Mouse (Mus musculus) brown adipose tissue, adult 24 weeks (tissue): ENCODE results near the gene Gab1. TPM values are rescaled to one million over a fixed set of nuclear protein-coding genes. Genes with fewer than 3 reads are reported as not detected.

Experiments used
- H3K27ac ChIP-seq: fragments of 200-500 bp; replicated peaks from 2 replicates; pipeline ENCODE4 v1.5.1; 2012; ENCODE audit warnings: low read depth, mild to moderate bottlenecking, low read length
- H3K4me1 ChIP-seq: fragments of 200-500 bp; 2 replicates; pipeline ENCODE4 v1.6.1; 2012; ENCODE audit warnings: low read length, mixed read lengths; ENCODE audit not compliant: control insufficient read depth, insufficient read depth, insufficient read length
- H3K4me3 ChIP-seq: fragments of 200-500 bp; 2 replicates; pipeline ENCODE4 v1.5.1; 2012; ENCODE audit warnings: low read depth, mild to moderate bottlenecking, low read length, moderate library complexity; ENCODE audit not compliant: insufficient read depth
- polyA plus RNA-seq: library from polyadenylated mRNA; stranded (reverse); fragments of >200 nt; gene quantifications from 2 replicates; pipeline ENCODE4 v1.2.4, GENCODE M21; 2012; ENCODE audit not compliant: missing spikeins, insufficient read depth, insufficient read length

Gene Gab1
- polyA plus RNA-seq, 1 experiment, result 6.1 TPM

DNA sequence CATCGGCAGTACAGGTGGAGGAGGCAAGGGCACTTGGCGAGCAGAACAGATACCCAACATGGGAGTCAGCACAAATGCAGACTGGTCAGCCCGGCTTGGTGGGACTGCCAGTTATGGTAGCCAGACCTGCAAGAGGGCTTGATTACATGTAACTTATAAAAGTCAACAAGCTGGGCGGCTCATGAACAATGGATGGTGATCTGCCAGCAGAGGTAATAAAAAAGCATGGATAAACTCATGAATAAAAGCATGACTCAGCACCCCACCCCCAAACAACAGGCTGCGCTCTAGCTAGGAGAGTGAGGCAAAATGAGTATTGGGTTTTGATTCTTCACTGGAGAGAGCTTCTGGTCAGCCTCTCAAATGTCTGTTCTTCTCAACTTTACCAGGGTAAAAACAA is 16.9 kb downstream of the Gab1 start:
- peaks cover 11% of the 10 kb centered on the region for H3K4me1 ChIP-seq
- H3K4me3 ChIP-seq, result no peak overlapping the region
- no peak overlapping the region for H3K27ac ChIP-seq

GRCm38 (mm10) chr8:80859180-80859775 is 21.0 kb downstream of the Gab1 start:
- Histone ChIP-seq H3K4me3 (no peak overlapping the region), H3K4me1 (peaks cover 12% of the 10 kb centered on the region), H3K27ac (no peak overlapping the region)

DNA sequence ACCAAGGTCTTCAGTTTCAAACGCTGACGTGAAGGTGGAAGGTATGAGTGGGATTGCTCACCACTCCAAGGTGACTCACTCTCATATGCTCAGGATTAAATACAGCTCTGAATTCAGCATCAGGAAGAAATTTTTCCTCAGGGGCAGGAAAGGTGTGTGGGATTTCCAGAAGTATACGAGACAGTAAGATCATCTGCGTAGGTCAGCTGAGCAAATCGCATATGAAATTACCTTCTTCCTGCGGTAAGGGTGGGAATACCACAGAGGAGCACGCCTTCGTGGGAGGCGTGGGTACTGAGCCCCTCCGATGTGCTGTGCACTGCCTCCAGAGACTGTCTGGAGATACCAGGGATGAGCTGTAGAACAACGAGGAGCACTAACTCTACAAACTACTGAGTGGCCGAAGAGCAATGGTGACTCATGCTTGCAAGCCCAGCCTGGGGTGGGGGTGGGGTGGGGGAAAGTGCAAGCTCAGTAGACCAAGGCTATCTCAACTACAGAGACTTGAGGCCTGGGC is 22.4 kb downstream of the Gab1 start:
- Histone ChIP-seq H3K4me3 (no peak overlapping the region), H3K27ac (no peak overlapping the region; the same call in 1 of the 2 replicates), H3K4me1 (peaks cover 9% of the 10 kb centered on the region)

DNA sequence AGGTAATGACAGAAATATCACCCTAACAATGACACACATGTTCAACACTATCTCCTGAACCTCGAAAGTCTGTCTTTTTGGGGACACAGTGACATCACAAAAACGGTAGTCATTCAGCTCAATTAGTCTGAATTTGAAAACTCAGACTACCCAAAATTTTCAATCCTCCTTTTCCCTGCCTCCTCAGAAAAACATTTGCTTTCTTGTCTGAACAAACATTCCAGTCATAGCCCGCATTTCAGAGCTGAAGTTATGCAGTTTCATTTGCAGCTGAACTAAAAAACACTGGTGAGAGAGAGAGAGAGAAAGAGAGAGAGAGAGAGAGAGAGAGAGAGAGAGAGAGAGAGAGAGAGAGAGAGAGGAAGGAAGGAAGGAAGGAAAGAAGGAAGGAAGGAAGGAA is 23.2 kb downstream of the Gab1 start:
- peaks cover 9% of the 10 kb centered on the region for H3K4me1 ChIP-seq
- H3K4me3 ChIP-seq, result no peak overlapping the region
- no peak overlapping the region for H3K27ac ChIP-seq

DNA sequence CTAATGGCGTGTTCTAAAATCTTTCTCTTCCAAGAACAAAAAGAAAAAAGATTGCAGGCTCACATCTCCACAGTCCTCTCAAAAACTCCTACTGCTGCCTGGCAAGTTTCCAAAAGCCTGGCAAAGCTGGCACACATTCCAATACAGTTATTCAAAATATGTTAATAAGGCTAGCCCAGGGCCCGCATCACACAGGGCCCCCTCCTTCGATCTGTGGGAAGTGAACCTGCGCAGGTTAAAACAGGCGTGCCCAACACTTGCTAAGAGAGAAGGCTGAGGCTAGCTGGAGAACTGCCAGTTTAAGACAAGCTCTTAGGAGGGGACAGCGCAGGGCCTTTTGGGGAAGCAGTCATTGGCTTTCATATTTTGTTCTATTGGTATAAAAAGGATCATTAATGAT is 23.7 kb downstream of the Gab1 start:
- Histone ChIP-seq H3K4me1 (peaks cover 9% of the 10 kb centered on the region), H3K4me3 (no peak overlapping the region), H3K27ac (no peak overlapping the region)

DNA sequence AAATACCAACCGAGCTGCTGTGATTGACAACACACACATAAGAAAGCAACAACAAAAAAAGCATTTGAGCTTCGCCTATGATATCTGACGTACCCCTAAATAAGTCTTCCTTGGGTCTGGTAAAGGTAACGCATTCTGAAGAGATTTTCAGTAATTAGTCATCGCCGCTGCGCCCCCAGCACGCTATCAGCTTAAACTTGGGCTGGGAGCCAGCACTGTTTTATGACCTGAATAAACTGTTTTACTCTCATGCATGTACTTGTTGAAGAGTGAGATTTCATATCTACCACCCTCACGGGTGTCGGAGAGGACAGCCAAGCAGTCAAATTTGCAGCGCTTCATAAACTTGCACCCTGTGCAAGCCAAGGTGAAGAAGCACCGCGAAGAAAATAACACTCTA is 26.7 kb downstream of the Gab1 start:
- Histone ChIP-seq H3K4me3 (no peak overlapping the region), H3K4me1 (peaks cover 6% of the 10 kb centered on the region), H3K27ac (no peak overlapping the region)

- no peak overlapping the region for H3K27ac ChIP-seq
- no peak overlapping the region for H3K4me3 ChIP-seq
- H3K4me1 ChIP-seq, result peaks cover 7% of the 10 kb centered on the region
Measured at GRCm38 (mm10) chr8:80853208-80853607, 27.1 kb downstream of the Gab1 start.

DNA sequence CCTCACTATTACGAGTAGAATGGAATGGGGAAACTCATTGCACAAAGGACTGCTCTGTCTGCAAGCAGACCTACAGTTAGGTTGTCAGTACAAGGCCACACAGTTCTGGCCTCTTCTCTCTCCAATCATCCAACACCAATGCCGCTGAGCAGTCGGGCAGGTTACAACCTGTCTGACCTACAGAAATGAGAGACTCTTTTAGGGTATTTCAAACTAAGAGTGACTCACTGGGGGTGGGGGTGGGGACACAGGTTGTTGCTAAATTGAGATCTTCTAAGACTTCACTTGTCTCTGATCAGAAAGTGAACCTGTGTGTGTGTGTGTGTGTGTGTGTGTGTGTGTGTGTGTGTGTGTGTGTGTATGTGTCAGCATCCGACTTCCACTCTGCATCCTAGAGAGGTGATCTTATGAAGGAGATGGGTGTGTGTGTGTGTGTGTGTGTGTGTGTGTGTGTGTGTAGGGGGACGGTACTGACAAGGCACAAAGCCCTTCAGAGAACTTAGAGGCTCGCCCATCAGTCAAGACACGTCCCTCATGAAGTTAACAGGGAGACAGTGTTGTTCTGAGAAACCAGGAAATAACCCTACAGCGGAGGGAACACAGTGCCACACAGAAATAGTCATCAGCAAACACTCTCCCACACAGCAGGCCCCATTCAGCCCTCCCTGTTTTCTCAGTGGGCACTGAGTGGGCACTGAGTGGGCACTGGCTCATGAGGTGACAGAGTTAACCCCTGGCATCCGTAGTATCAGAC is 27.7 kb downstream of the Gab1 start:
- Histone ChIP-seq H3K27ac (no peak overlapping the region), H3K4me1 (peaks cover 4% of the 10 kb centered on the region; the same call in 1 of the 2 replicates), H3K4me3 (no peak overlapping the region)

DNA sequence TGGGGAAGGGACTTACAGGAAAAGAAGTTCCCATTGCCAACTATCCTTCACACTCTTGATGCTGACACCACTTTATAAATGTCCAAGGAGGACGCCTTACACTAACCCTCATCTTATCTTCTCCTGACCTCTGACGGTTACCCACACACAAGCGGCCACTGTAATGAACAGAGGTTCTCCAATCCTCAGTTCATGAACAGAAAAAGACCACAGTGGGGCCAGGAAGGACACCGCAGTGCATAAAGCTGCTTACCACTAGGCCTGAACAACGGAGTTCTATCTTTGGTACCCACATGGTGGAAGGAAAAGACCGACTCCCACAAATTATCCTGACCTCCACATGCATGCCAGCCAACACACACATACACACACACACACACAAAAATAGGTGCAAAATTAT is 28.7 kb downstream of the Gab1 start:
- H3K4me1 ChIP-seq, result peaks cover 5% of the 10 kb centered on the region; the same call in 1 of the 2 replicates
- H3K27ac ChIP-seq, result no peak overlapping the region
- H3K4me3 ChIP-seq, result no peak overlapping the region

DNA sequence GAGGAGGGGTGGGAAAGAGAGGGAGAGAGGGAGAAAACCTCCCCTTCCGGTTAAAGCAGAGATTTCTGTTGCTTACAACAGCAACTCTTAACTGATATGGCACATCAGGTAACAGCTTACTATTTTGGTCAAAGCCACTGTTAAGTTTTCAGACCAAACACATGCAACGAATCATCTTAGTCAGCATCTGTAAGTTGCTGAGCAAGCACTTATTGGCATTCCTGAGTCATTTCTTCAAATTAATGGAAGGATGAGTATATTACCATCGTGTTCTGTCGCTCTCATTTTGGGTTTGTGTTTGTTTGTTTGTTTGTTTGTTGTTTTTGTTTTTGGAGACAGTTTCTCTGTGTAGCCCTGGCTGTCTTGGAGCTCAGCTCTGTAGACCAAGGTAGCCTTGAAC is 30.3 kb downstream of the Gab1 start:
- Histone ChIP-seq H3K27ac (no peak overlapping the region), H3K4me3 (no peak overlapping the region), H3K4me1 (peaks cover 8% of the 10 kb centered on the region; the same call in 1 of the 2 replicates)

GRCm38 (mm10) chr8:80848631-80849030 is 31.7 kb downstream of the Gab1 start:
- Histone ChIP-seq H3K4me1 (peaks cover 8% of the 10 kb centered on the region; the same call in 1 of the 2 replicates), H3K27ac (no peak overlapping the region), H3K4me3 (no peak overlapping the region)

DNA sequence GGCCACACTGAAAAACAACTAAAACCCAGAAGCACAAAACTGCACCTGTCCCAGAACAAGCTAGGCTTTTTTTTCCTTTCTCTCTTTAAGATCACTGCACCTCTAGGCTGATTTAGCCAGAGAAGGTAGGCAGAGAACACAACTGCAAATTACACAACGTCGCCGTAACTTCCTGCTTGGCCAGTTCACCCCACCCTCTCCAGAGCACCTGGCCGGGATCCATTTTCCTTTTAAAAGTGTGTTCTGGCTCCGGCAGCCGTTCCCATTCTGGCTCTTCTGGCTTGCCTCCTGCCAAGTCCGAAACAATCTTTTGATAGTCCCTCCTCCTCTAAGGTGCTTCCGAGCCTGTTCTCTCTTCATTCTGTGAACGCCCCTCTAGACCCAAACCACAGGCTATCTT is 32.4 kb downstream of the Gab1 start:
- H3K4me1 ChIP-seq, result peaks cover 8% of the 10 kb centered on the region; the same call in 1 of the 2 replicates
- no peak overlapping the region for H3K27ac ChIP-seq

GRCm38 (mm10) chr8:80845284-80845683 is 35.0 kb downstream of the Gab1 start:
- no peak overlapping the region for H3K27ac ChIP-seq
- H3K4me3 ChIP-seq, result no peak overlapping the region
- 0 out of 2 replicates have a peak, but pooled peaks cover 8% of the 10 kb centered on the region for H3K4me1 ChIP-seq

More for the DNA sequence above, 32.4 kb downstream of the Gab1 start:
- peak overlapping the region; percentile 17; the same call in 1 of the 2 replicates for H3K4me3 ChIP-seq

DNA sequence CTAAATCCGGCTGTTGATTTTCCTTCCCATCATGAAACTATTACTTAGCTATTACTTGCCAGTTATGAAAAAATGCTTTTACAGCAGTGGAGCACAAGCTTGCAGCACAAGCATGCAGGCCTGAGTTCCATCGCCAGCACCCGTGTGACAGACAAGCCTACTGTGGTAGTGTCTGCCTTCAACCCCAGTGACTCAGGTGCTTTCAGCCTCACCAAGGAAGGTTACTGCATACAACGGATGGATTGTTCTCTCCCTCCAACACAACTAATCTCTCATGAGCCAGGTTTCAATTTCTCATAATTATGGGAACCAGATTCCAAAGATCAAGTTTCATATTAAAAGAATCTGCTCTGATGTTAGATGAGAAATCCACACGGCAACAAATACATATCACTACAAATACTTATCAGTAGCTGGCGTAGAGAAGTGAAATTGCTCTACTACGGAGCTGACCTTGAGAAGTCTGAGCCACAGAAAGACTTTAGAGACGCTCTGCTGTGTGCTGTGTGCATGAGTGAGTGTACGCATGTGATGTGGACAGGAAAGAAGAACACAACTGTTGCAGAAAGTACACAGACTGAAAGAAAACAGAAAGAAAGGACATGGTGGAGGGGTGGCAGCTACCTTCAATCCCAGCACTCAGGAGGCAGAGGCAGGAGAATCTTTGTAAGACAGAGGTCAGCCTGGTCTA is 36.4 kb downstream of the Gab1 start:
- Histone ChIP-seq H3K4me1 (0 out of 2 replicates have a peak, but pooled peaks cover 10% of the 10 kb centered on the region), H3K4me3 (no peak overlapping the region), H3K27ac (no peak overlapping the region)

DNA sequence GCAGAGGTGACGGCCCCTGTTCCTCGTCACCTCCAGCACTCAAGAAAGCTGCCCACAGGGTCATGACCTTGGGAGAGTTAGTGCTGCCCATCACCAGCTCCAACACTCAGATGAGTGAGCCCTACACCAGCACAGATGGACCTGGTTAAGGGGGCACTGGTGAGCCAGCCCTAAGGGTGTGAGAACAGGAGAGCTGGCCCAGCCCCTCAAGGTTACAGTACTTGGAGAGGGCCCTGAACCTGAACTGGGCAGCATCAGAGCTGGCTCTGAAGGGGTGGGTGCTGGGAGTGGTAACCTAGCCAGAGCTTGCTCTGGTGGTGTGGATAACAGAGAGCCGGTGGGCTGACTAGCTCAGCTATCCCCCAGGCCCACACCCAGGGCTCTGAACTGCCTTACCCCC is 37.8 kb downstream of the Gab1 start:
- no peak overlapping the region for H3K27ac ChIP-seq
- H3K4me1 ChIP-seq, result peaks cover 11% of the 10 kb centered on the region
- H3K4me3 ChIP-seq, result no peak overlapping the region
